Mouse (Mus musculus): ENCODE measurements at regions not wholly inside any gene's neighbourhood (a gene's known extent, or its start where the extent isn't known, plus 50 kb on each side); places are given as distances from the start of the nearest gene placed in this dataset.

DNA sequence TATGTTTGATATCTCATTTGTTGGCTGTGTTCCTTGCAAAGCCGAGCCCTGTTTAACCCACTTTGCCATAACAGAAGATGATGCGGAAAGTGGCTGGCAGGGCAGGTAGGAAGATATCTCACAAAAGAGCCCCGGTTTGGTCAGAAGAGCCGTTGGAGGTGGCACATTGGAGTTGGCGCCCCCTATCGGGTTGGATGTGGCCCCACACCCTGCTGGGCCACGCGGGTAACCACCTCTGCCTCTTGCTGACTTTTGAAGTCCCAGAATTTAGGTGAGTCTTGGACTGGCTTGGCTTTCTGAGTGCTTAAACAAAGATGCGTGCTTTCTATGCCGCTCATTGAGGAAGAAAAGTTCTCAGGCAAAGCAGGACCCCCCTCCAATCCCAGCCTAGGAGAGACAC lies 56.1 kb downstream of the Gm4791 start:
- DNase-seq (ENCODE audit: low spot score): no peak

DNA sequence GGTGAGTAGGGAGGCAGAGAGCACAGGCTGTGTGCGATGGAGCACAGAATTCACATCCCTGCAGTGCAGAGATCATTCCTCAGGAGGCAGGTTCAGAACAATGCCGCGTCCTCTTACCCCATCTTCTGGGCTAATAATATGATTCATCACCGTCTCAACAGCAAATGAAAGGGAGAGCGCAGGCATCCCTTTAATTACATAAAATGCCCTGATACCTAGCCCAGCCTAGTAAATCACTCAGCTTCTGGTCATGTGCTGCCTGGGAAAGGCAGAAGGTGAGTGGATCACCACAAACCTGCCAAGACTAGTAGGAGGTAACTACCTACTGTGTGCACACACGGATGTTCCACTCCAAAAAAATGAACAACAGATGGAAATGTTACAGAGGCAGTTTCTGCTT lies 57.0 kb downstream of the Gm4791 start:
- no peak for DNase-seq (ENCODE audit: low spot score)

DNA sequence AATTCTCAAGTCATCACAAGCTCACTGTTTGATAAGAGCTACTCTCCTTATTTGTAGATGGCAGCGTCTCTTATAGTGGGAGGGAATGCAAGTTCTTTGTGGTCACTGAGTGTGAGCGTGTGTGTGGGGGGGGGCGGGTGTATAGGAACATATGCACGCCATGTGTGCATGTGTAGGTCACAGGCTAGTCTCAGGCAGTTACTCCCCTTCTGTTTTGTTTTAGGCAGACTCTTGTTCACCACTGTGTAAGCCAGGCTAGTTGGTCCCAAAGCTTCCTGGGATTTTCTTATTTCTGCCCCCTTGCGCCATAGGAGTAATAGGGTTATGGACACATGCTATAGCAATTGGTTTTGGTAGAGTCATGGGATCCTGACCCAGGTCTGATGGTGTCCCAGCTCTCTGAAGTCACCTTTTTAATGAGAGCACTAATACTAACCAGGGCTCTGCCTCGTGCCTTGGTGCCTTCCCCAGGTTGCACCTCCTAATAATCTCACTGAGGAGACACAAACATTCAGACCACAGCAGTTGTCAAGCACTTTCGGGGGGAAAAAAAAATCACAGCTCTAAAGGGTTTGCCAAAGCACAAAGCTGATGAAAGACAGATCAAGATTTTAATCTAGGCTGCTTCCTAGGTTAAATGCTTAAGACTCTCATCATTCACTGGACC lies 60.9 kb downstream of the Gm4791 start:
- DNase-seq (ENCODE audit: low spot score): no peak

DNA sequence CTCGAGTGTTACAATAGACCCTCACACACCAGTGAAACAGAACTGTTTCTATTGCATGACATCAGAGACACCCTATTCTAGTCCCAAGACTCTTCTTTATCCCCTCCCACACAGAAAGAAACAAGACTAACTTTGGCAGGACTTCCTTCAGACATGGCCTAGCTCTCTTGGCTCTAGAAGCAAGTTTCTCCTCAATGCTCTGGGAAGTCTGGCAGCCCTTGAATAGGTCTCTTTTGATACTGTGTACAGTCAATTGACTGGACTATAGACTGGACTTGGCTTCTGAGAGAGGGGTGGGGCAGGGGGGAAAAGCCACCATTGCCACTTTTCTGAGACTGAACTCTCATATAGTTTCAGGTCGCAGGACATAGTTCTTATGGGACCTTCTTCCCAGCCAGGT lies 62.2 kb downstream of the Gm4791 start:
- no peak for DNase-seq (ENCODE audit: low spot score)

DNA sequence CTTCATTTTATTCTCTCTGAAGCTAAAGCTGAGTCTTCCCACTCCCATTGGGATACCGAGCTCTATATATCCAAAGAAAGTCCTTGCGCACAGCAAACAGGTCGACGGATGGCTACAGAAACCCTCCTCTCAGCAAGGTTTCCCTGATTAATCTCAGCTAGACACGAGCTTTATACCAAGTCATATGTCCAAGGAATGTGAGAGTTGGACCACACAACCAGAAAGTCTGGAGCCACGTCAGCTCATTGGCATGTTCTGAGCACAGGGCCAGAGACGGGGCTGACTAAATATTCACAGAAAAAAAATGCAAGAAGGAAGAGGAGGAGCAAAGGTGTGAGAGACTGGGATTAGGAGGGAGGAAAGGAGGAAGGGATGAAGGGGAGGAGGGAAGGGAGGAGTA lies 64.0 kb downstream of the Gm4791 start:
- DNase-seq (ENCODE audit: low spot score): no peak

DNA sequence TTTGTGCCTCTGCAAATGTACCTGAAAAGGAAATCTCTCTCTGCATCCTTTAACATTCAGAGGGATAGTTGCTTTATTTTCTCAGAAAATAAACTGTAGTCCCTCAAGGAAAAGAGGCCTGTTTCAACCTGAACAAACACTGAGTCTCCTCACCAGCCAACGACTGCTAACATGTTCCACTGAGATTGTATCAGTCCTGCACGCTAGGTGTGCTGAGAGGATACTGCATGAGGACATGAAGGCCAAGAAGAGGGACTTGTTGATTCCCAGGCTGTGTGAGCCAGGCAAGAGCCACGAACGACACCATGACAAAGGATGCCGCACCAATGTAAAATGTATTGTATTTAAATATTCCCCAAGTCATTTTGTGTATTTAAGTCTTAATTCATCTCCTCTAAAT lies 65.2 kb downstream of the Gm4791 start:
- DNase-seq (ENCODE audit: low spot score): no peak

DNA sequence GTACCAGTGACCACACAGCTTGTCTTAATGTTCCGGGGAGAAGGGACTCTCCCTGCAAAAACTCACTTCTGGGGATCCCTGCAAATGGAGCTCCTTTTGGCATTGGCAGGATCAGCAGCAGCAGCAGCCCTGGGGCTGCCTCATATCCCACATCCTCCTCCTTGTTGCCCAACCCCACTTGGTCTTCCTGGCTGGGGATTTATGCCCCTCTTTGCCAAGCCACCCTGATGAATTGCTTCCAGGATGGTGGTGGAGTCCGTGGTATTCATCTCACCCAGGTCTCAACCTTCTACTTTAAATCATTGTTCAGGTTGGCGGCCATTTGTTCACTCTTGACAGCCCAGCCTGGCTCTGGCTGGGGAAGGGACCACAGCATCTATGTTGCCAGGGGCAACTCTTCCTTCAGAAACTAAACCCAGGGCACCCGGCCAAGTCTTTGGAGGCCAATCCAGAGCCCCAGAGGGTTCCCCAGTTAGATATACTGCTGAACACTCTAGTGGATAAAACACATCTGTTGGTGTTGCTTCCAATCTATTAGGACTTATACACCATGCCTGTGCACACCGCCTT lies 66.0 kb downstream of the Gm4791 start:
- no peak for DNase-seq (ENCODE audit: low spot score)

DNA sequence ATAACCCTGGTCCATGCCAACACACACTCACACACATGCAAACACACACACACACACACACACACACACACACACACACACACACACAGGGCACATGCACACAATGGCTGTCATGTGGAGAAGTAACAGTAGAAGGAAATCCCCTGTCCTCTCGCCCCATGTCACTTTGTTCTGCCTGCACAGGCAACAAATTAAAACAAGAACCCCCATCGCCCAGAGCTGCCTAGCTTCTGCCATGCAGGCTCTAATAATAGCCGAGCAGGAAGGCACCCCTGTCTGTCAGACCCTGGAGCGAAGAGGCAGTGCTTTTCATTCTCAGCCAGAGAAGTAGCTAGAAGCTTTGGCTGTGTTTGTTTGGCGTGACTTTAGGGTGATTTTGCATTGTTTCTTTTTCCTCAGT lies 70.9 kb downstream of the Gm4791 start:
- no peak for DNase-seq (ENCODE audit: low spot score)

DNA sequence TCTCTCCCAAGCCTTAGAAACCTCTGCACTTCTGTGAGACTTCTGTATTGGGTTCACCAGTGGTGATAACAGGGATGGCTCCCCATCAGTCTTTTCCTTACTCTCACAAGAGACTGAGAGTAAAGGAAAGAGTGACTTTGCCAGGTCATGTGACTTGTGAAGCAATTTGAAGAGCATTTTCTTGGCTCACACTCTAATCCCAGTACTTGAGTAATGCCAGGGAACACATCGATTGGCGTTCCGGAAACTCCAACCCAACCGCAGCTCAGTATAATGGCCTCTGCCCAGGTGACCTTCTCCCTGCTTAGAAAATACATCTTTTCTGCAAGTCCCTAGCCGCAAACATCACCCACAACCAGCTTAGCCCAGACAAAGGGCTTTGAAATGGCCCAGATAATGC lies 72.4 kb downstream of the Gm4791 start:
- DNase-seq (ENCODE audit: low spot score): no peak

DNA sequence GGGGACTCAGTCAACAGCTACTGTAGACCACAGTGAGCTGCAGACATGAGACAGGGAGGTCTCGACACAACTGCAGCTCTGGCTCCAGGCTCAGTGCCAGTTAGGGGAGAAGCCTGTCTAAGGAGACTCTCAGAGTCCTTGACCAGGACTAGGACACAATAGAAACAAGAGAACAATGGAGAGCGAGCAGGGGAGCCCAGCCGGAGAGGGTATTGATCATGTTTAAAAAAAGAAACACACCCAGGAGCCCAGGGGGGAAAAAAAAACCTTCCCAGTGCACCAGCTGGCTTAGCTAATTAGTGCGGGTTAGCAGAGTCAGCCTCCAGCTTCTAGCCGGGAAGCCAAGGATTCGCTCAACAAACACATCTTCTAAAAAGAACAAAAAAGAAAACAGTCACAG lies 78.4 kb downstream of the Gm4791 start:
- DNase-seq (ENCODE audit: low spot score): no peak

DNA sequence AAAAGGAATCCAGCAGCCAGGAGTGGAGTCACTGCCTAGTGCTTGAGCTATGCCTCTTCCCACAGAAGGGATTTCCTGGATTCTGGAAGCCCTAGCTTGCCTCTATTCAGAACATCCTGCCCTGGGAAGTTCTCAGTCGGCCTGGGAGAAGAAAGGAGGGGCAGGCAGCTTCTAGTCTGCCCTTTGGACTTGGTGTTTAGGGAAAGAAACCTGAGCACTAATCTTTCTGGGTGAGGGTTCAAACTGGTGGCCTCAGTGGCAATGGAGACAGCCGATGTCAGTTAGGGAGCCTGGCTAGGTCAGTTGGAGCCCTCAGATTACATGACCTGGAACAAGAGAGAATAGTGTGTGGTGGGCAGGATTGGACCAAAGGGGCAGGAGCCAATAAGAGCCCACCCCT lies 78.9 kb downstream of the Gm4791 start:
- DNase-seq (ENCODE audit: low spot score): no peak

DNA sequence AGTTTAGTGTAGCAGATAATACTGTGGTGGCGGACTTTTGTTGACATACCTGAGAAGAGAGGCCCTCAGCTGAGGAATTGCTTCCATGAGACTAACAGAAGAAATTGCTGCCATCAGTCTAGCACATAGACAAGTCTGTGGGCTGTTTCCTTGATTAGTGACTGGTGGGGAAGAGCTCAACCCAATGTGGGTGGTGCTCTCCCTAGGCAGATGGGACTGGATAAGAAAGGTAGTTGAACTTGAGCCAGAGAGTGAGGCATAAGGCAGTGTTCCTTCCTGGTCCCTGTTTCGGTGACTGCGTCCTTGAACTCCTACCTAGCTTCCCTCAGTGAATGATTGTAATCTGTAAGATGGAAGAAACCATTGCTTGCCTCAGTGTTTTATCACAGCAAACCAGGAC lies 79.4 kb downstream of the Gm4791 start:
- no peak for DNase-seq (ENCODE audit: low spot score)

DNA sequence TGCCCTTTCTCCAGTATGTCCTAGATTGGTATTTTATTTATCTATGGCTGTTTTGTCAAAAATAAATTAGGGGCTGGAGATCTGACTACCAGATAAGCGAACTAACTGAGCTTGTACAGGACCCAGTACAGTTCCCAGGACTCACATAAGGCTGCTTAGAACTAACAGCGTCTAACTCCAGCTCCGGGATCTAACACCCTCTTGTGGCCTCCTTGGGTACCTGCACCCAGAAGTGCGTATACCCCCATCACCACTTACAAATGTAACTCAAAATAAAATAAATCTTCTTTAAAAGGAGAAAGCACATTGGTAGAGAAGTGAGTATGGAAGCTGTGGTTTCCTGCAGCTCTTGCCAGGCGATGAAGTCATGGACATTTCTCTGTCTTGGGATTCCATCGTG lies 82.9 kb downstream of the Gm4791 start:
- no peak for DNase-seq (ENCODE audit: low spot score)

DNA sequence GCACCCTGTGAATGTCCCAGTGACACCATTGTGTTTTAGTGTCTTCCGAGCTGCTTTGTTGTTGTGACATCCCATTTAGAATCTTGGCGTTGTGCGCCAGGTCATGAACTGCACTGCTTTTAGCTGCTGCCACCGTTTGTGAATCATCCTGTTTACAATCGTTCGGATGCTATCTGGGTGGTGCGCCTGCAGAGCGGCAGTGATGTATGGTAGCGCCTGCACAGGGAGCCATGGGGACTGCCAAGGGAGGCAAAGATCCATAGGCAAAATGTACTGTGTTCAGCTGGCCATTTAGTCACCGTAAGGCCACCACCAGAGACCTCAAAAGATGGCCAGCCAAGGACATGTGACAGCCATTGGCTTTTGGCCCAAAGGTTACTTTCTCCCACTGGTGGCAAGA lies 93.3 kb downstream of the Gm4791 start:
- no peak for DNase-seq (ENCODE audit: low spot score)

DNA sequence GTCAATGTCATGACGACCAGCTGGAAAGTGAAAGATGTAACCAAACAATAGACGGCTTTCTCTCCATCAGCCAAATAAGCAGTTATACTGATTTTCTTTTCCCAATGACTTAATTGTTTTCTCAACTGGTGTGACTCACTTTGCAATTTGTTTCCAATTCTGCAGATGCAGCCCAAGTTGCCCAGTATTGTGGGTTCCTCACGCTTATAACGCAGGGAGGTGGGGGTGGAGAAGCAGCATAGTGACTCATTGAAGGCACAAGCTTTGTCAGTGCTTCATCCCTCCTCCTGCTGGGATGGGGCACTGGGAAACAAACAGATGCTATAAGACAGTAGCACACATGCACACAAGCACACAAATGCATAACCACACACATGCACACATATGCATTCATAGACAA lies 97.1 kb downstream of the Gm4791 start:
- no peak for DNase-seq (ENCODE audit: low spot score)

DNA sequence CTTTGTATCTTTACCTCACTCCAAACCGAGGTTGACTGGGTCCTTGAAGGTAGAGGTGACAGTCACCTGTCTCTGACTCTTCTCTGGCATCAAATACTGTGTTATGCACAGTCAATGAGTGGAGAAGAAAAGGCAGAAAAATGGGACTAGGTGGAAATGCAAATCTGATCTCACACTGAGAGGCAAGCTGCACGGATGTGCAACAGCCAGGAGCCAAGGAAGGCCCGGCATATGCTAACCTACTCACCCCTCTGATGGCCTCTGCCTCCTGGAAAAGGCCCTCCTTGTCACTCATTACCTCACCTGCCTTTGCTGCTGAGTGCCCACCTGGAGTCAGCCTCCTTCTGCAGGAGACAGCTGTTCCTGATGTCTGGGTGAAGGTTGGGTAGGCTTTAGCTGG lies 104.8 kb downstream of the Gm4791 start:
- DNase-seq (ENCODE audit: low spot score): no peak

DNA sequence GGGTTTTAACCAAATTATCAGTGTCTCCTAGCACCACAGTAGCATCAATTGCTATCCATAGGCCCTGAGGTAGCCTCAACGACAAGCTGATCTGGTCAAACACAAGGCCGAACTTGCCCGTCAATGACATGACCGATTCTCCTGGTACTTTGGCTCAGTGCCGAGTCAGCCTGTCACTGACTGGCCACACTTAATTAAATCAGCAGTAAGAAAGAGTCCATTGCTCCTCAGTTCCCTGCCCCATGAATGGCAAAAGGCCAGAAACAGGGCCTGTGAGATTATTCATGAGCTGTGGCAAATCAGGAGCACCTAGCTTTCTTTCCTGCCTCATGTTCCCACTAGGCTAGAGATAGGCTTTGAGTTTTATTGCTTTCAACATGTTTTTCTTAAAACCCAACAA lies 105.4 kb downstream of the Gm4791 start:
- no peak for DNase-seq (ENCODE audit: low spot score)

DNA sequence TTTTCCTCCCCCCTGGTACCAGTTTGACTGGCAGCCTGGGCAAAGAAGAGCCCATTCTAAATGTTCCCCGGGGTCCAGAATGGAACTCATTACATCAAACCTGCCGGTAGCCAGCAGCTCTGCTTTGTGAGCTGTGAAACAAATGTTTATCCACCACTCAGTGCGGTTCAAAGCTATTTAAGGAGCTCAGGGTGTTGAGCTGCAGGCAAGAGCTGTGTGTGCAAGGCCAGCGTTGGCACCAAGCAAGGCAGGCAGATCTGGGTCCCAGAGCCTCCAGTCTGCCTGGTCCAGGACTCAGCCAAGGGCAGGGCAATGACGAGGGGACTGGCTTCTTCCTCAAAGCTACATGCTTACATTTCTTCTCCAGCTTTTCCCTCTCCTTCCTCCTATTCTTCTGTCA lies 109.6 kb downstream of the Gm4791 start:
- no peak for DNase-seq (ENCODE audit: low spot score)

DNA sequence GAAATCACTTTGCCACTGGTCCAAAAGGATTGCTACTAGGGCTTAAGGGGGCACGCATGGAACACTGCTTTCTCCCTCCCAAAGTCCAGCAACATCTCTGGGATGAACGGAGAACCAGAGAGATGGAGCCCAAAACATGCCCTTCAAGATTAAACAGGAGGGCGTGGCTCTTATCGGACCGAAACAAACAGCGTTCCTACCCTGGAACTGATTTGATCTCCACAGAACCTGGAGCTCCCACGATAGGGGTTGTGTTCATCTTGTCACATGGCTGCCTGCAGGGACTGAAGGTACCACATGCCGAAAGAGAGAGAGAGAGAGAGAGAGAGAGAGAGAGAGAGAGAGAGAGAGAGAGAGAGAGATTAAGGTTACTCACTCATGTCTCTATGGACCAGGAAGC lies 120.7 kb downstream of the Gm4791 start:
- no peak for DNase-seq (ENCODE audit: low spot score)

DNA sequence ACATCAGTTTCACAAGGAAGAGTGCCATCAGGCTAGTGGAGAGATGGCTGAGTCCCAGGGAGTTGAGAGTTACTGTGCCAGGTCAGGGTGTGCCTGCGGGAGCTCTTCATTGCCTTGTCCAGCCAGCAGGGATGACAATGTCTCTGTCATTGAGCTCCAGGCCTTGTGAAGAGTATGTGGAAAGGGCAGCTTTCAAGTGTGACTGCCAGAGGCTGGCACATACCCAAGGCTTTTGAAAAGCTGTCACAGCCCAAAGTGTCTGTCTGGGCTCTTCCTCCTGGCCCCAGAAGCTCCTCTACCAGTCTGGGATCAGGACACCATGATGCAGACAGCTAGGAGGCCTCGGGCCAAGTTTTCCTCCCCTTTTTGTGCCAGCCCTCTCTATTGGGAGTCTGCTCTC lies 124.6 kb downstream of the Gm4791 start:
- DNase-seq (ENCODE audit: low spot score): no peak

DNA sequence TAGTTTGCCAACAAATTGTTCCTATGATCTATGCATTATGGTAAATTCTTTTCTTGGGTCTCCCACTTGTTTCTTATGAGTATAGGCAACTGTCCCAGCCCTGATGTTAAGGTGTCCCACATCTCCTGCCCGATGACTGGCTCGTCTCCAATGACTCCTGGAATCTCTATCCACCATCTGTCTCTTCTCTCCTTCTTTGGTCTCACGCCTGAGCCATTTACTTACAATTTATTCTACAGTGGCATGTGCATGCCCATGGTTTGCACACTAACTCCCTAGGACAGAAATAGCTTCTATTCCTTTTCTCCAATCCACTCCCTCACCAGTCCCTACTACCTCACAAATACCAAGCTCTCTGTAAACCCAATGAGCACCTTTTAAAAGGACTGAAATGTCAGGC lies 127.0 kb downstream of the Gm4791 start:
- no peak for DNase-seq (ENCODE audit: low spot score)

DNA sequence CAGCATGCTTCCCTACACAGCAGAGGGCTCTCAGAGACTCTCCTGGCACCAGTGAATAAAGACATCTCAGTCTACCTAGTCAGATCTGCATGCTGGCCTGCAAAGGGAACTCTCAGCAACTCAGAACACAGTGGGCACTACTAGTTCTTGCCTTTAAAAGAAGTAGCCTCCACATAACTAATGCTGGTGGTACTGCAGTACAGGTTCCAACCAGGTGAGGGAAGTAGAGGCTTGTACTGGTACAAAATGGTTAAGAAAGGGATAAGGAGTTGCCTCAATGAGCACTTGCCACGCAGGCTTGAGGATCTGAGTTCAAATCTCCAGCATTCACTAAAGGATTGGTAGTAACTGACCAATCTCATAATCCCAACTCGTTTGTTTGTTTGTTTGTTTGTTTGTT lies 127.7 kb downstream of the Gm4791 start:
- DNase-seq (ENCODE audit: low spot score): no peak

DNA sequence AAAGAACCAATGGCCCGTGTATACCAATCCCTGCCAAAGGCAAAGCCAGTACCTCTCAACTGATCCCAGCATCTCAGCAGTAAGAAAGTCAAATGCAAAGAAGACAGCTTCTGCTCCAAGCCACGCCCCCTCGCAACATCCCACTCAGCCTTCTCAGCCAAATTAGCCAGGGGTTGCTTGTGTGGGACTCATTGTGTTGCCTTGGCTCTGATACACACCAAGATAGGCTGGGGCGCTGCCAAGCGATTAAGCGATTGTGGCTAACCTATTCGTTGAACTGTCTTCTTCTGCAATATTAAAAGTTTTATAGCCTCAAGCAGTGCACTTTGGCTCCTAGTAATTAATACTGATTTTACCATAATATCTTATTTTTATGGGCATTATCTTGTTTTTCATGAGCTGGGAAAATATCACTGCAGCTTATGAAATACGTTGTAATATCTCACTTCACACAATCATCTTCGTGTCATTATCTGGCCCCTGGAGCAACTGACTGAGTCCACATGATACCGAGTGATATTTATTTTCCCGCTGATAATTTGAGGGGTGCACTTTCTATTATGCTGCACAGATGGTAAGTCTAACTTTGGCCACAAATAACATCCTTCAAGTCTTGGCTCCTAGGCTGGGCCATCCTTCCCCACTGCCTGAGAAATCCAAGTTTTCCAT lies 129.3 kb downstream of the Gm4791 start:
- no peak for DNase-seq (ENCODE audit: low spot score)

DNA sequence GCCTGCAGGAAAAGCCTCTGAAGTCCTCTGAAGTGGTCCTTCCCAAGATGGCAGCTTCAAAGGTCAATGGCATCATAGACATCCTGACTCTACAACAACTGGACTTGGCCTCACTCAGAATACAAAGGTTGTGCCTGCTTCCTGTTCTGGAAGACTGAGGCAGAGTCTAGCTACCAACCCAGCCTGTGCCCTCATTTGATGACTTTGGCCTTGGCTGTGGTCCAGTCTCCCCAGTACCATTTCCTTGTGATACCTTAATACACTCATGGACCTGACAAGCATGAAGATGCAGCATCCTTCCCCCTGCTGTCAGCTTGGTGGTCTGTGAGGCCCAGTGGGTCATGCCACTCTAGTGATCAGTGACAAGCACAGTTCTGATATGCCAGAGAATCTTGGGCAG lies 130.6 kb downstream of the Gm4791 start:
- no peak for DNase-seq (ENCODE audit: low spot score)
